Mouse (Mus musculus) limb, embryonic 13.5 days (tissue): ENCODE measurements around the gene Clcn7. TPM values are rescaled to one million over a fixed set of nuclear protein-coding genes. Genes with fewer than 3 reads are reported as not detected.

Experiments
- ATAC-seq: fragments of 200-750 bp; cut with Nextera tagmentation; 2 replicates; pipeline ENCODE4 v1.8.0; 2017; ENCODE audit warnings: low read depth, moderate number of reproducible peaks, moderate TSS enrichment; ENCODE audit not compliant: low FRiP score
- H3K27ac ChIP-seq: fragments of 300-500 bp; sonication (generic); 2 replicates; pipeline ENCODE4 v1.5.1; 2015; ENCODE audit warnings: inconsistent platforms, mild to moderate bottlenecking, moderate library complexity
- H3K27me3 ChIP-seq: fragments of 300-500 bp; sonication (generic); 2 replicates; pipeline ENCODE4 v1.6.1; 2015; ENCODE audit warnings: mild to moderate bottlenecking, inconsistent platforms
- H3K36me3 ChIP-seq: fragments of 300-500 bp; sonication (generic); 2 replicates; pipeline ENCODE4 v1.6.1; 2015; ENCODE audit warnings: inconsistent platforms, mild to moderate bottlenecking, moderate library complexity
- H3K4me1 ChIP-seq: fragments of 300-500 bp; sonication (generic); 2 replicates; pipeline ENCODE4 v1.6.1; 2015; ENCODE audit warnings: inconsistent platforms
- H3K4me2 ChIP-seq: fragments of 300-500 bp; sonication (generic); replicated peaks from 2 replicates; pipeline ENCODE4 v1.6.1; 2015; ENCODE audit warnings: inconsistent platforms, mild to moderate bottlenecking, moderate library complexity
- H3K4me3 ChIP-seq: fragments of 300-500 bp; sonication (generic); 2 replicates; pipeline ENCODE4 v1.5.1; 2015; ENCODE audit warnings: moderate library complexity, mild to moderate bottlenecking, inconsistent platforms
- H3K9ac ChIP-seq: fragments of 300-500 bp; sonication (generic); 2 replicates; pipeline ENCODE4 v1.6.1; 2015; ENCODE audit warnings: mild to moderate bottlenecking, inconsistent platforms
- H3K9me3 ChIP-seq: fragments of 300-500 bp; sonication (generic); 2 replicates; pipeline ENCODE4 v1.6.1; 2016; ENCODE audit warnings: inconsistent platforms
- WGBS: fragments of 180-500 bp; shearing (Covaris S2); methylation state at CpG from one replicate; pipeline ENCODE4 v1.1.7; 2015; 5-methylcytosine and 5-hydroxymethylcytosine counted together
- polyA plus RNA-seq: library from polyadenylated mRNA; unstranded; fragments of >200 nt; fragmentation: Nextera tagmentation; extraction: Ambion mirVana; gene quantifications from 2 replicates; pipeline ENCODE4 v1.2.1, GENCODE M21; 2015

The Clcn7 gene
- polyA plus RNA-seq, 1 experiment from 2014 or later, result 27.2 TPM

DNA sequence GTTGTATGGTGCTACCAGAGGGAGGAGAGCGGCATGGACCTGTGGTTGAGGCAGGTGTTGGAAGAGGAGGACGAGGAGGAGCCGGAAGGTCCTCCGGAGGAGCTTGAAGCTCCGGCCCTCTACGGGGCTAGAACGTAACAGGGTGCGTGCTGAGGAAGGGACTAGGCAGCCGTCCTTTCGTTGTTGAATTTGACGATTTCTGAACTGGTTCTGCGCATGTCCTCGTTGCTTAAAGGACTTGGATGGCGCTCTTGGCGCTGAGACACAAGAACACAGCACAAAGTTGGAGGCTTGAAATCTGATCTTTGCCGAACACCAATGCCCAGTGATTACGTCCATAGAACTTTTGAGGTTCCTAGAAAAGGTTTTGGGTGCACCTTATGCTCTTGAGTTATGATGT, 51.8 kb downstream of the Clcn7 start:
- ATAC-seq, result no peak
- Histone ChIP-seq H3K4me1 (peaks cover 35% of the 10 kb centered on the region), H3K27me3 (peaks cover 7% of the 10 kb centered on the region; the same call in 1 of the 2 replicates), H3K4me2 (peak overlapping the region; percentile 100), H3K9ac (peak overlapping the region; percentile 88), H3K27ac (0 out of 2 replicates have a peak overlapping the region, but pooled peaks have one; percentile 28), H3K36me3 (peaks cover 7% of the 10 kb centered on the region; the same call in 1 of the 2 replicates), H3K9me3 (no peaks in the 10 kb centered on the region), H3K4me3 (peak overlapping the region; percentile 98)
- WGBS, result 8% methylated on average over 17 of the region's 17 CpGs

DNA sequence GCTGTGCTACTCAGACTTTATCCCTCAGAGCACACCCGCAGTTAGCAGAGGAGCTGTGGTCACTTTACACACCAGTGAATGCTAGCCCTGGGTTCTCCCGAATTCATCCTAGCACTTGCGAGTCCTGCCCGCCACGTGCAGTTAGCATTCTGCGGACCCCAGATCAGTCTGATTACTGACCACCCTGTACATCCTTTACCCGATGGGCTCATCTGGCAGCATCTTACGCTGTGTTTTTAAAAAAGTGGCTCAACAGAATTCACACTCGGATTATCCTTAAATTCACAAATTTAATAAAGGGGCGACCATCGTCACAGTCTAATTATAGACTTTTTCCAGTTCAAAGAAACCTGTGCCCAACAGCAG, 54.6 kb downstream of the Clcn7 start:
- peak overlapping the region; percentile 93 for H3K9ac ChIP-seq
- 8% methylated on average over 11 of the region's 11 CpGs for WGBS
- H3K4me1 ChIP-seq, result peaks cover 38% of the 10 kb centered on the region
- no peaks in the 10 kb centered on the region for H3K27me3 ChIP-seq
- peaks cover 28% of the 10 kb centered on the region for H3K36me3 ChIP-seq
- no peaks in the 10 kb centered on the region for H3K9me3 ChIP-seq
- H3K4me3 ChIP-seq, result peak overlapping the region; percentile 98
- H3K27ac ChIP-seq, result peak overlapping the region; percentile 72
- H3K4me2 ChIP-seq, result peak overlapping the region; percentile 93
- ATAC-seq, result no peak

DNA sequence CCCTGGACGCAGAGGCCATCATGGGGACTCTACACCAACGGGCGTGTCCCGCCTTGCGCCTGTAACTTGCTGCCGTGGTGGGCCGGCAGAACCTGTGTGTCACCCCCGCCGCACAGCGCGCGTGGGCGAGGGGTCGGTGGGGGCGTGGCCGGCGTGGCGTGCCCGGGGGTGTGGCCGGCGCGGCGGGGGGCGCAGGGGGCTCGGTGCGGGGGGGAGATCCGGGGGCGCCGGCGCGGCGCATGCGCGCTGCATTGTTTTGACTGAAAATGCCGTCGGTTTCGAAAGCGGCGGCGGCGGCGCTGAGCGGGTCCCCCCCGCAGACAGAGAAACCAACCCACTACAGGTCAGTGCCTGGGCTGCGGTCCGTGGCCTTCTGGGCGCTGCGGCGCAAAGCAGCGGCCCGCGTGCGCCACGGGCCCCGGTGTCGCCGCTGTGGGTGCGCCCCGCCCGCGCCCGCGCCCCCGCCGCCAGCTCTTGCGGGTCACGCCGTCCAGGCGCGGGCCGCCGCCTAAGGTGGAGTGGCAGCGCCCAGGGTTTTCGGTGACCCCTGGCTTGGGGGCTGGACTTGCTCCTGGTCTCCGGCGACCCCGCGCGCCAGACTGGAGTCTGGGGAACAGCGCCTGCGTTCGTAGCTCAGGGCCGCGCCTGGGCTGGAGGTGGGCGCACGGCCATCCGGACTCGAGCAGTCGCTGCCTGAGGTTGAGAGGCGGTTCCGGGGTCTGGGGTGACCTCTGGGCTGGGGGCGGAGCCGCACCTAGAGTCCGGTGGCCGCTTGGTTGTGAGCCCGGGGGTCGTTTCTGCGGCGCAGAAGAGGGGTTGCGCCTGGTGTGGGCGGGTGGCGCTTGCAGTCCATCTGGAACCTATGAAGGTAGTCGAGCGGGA, 55.2 kb downstream of the Clcn7 start, which contains the start of gene Unkl:
Gene Unkl (plus strand): TSS at position 248 of the 882 bp plus-strand sequence.
- Histone ChIP-seq H3K9me3 (no peaks in the 10 kb centered on the region), H3K9ac (peak within 1 kb of the TSS; percentile 93), H3K4me1 (peaks cover 35% of the 10 kb centered on the region), H3K27me3 (no peaks in the 10 kb centered on the region), H3K4me2 (peak within 1 kb of the TSS; percentile 93), H3K36me3 (peaks cover 35% of the 10 kb centered on the region), H3K4me3 (peak within 1 kb of the TSS; percentile 98), H3K27ac (peak within 1 kb of the TSS; percentile 72)
- WGBS, result under 1% methylated on average over 102 of the region's 104 CpGs
- ATAC-seq, result peak; percentile 54

DNA sequence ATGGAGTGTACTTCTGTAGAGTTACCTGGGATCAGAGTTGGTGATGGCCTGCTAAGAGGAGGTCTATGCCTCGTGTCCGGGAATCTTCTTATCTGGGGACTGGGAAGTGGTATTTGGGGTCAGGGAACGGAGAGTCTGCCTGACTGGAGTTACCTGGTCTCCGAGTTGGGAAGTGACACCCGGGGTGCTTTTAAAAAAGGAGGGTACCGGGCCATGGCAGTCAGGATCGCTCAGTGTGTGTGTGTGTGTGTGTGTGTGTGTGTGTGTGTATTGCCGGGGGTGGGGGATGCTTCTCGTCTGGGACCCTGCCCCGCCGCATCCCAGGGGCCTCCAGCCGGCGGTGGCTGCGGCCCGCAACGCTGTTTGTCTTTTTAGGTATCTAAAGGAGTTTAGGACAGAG, 55.9 kb downstream of the Clcn7 start:
- ATAC-seq, result no peak
- peaks cover 30% of the 10 kb centered on the region for H3K4me1 ChIP-seq
- H3K4me2 ChIP-seq, result peak overlapping the region; percentile 93
- WGBS, result 5% methylated on average over 15 of the region's 16 CpGs
- no peaks in the 10 kb centered on the region for H3K9me3 ChIP-seq
- H3K9ac ChIP-seq, result peak overlapping the region; percentile 93
- H3K36me3 ChIP-seq, result peaks cover 42% of the 10 kb centered on the region
- H3K27ac ChIP-seq, result no peak overlapping the region
- H3K4me3 ChIP-seq, result peak overlapping the region; percentile 98
- no peaks in the 10 kb centered on the region for H3K27me3 ChIP-seq

DNA sequence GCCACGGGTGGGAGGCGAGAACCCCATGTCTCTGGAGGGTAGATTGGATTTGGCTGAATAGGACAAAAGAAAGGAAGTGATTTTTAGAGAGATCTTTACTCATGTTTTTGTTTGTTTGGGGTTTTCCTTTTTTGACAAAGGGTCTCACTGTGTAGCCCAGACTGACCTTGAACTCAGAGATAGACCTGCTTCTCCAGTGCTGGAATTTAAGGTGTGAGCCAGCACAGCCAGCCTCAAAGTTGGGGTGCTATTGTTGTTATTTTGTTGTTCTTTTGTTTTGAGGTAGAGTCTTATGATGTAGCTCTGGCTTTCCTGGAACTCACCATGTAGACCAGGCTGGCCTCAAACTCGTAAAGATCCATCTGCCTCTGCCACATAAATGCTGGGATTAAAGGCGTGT, 69.2 kb downstream of the Clcn7 start:
- Histone ChIP-seq H3K27ac (no peak overlapping the region), H3K4me1 (no peaks in the 10 kb centered on the region), H3K9me3 (no peaks in the 10 kb centered on the region), H3K27me3 (no peaks in the 10 kb centered on the region), H3K9ac (no peak overlapping the region), H3K4me3 (no peak overlapping the region), H3K36me3 (peaks cover 85% of the 10 kb centered on the region), H3K4me2 (no peak overlapping the region)
- no peak for ATAC-seq
- WGBS, result 94% methylated on average over 4 of the region's 4 CpGs

DNA sequence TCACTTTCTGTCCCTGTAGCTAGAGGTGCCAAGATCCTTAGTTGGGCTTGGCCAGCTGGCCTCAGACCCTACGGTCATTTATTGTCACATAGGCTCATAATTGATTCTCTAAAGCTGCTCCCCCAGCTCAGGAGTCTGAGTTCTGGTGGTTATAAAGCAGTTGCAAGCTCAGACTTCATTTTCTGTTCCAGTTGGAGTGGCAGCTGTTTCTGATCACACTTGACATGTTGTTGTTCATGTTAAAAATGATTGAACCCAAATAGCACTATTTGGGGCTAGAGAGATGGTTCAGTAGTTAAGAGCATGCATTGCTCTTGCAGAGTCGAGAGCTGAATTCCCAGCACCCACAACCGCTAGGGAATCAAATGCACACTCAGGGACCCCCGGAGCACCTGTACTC, 76.8 kb downstream of the Clcn7 start:
- no peaks in the 10 kb centered on the region for H3K9me3 ChIP-seq
- ATAC-seq, result no peak
- peaks cover 97% of the 10 kb centered on the region for H3K36me3 ChIP-seq
- 92% methylated on average over 4 of the region's 4 CpGs for WGBS
- H3K4me1 ChIP-seq, result no peaks in the 10 kb centered on the region
- H3K9ac ChIP-seq, result no peak overlapping the region
- H3K4me2 ChIP-seq, result no peak overlapping the region
- no peak overlapping the region for H3K27ac ChIP-seq
- H3K27me3 ChIP-seq, result no peaks in the 10 kb centered on the region
- no peak overlapping the region for H3K4me3 ChIP-seq

DNA sequence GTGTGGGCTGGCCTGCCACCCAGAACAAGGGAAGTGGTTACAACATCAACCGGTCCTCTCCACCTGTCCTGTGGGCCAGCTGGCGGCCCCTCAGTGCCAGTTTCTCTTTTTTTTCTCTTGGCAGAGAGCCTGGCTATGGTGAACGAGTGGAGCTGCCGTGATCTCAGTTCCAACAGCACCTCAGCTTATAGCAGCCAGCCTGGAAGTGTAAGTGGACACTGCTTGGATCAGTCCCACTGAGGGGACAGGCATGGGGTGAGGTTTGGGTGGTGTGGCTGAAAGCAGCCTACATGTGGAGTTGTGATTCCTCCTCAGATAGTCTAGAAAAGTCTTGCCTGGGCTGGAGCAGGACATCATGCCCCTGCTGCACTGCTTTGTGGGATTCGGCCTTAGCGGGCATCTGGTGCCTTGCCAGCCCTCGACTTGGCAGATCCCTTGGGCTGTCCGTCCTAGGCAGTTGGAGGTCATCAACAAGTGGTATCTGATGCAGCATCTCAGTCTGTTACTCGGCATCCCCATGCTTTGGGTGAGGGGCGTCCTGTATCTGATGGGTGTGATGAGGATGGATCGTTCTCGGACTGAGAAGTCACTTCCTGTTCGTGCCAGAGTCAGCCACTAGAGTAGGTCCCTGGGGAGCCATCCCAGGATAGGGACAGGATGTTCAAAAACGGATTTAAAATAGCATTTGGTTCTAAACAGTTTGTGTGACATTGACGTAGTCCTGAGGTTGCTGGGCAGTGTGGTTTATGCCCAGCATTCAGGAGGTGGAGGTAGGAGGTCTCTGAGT, 77.7 kb downstream of the Clcn7 start:
- Histone ChIP-seq H3K9ac (no peak overlapping the region), H3K36me3 (peaks cover 97% of the 10 kb centered on the region), H3K4me3 (no peak overlapping the region), H3K27me3 (no peaks in the 10 kb centered on the region), H3K4me2 (no peak overlapping the region), H3K4me1 (no peaks in the 10 kb centered on the region), H3K27ac (no peak overlapping the region), H3K9me3 (no peaks in the 10 kb centered on the region)
- 84% methylated on average over 15 of the region's 15 CpGs for WGBS
- no peak for ATAC-seq

DNA sequence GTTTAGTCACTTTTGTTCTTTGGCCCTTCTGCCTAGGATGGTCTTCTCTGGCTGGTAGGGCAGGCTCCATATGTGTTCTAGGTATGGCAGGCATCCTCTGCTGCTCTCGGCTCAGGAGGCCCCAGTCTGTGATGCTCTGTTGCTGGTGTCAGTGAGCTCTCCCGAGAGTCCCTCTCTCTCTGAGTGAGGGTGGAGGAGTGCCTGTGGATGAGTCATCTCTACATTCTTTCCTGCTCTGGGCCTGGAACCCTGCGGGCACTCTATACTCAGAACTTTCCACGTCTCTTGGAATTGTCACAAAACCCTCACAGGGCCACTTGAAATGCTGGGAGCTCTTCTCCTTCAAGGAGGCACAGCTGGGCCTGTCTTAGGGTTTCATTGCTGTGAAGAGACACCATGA, 78.5 kb downstream of the Clcn7 start:
- Histone ChIP-seq H3K36me3 (peaks cover 96% of the 10 kb centered on the region), H3K4me1 (no peaks in the 10 kb centered on the region), H3K9me3 (no peaks in the 10 kb centered on the region), H3K9ac (no peak overlapping the region), H3K27ac (no peak overlapping the region), H3K27me3 (no peaks in the 10 kb centered on the region), H3K4me2 (no peak overlapping the region), H3K4me3 (no peak overlapping the region)
- 89% methylated on average over 4 of the region's 4 CpGs for WGBS
- no peak for ATAC-seq

Other genes with a start within 250 kb of the Clcn7 start
- gene Nubp2, start 247.0 kb upstream of the Clcn7 start, polyA plus RNA-seq, result 49.6 and 49.8 TPM in 2 replicates
- gene Spsb3, start 246.7 kb upstream of the Clcn7 start, polyA plus RNA-seq, result 38.5 and 40.0 TPM in 2 replicates
- 33.9 and 35.6 TPM in 2 replicates for gene Eme2, start 238.3 kb upstream of the Clcn7 start, polyA plus RNA-seq
- gene Mrps34, start 238.3 kb upstream of the Clcn7 start, polyA plus RNA-seq, result 80.4 and 83.3 TPM in 2 replicates
- gene Nme3, start 236.9 kb upstream of the Clcn7 start, polyA plus RNA-seq, result 35.5 and 38.2 TPM in 2 replicates
- 42.7 and 45.2 TPM in 2 replicates for gene Mapk8ip3, start 196.4 kb upstream of the Clcn7 start, polyA plus RNA-seq
- gene Jpt2, start 172.7 kb upstream of the Clcn7 start, polyA plus RNA-seq, result 224 and 236 TPM in 2 replicates
- 7.4 and 8.4 TPM in 2 replicates for gene Cramp1l, start 117.6 kb upstream of the Clcn7 start, polyA plus RNA-seq
- gene Ift140, start 117.3 kb upstream of the Clcn7 start, polyA plus RNA-seq, result 18.7 and 22.5 TPM in 2 replicates
- 14.1 and 15.4 TPM in 2 replicates for gene Tmem204, start 49.8 kb upstream of the Clcn7 start, polyA plus RNA-seq
- gene Telo2, start 17.4 kb upstream of the Clcn7 start, polyA plus RNA-seq, result 47.6 and 54.3 TPM in 2 replicates
- 1.3 and 1.7 TPM in 2 replicates for gene Ptx4, start 12.6 kb upstream of the Clcn7 start, polyA plus RNA-seq
- gene Ccdc154, start 29.1 kb downstream of the Clcn7 start, polyA plus RNA-seq, result not detected in 2 replicates
- gene Gm38655, start 42.1 kb downstream of the Clcn7 start, polyA plus RNA-seq, result not detected in 2 replicates
- gene BC003965, start 51.2 kb downstream of the Clcn7 start, polyA plus RNA-seq, result 34.2 and 34.5 TPM in 2 replicates
- gene Unkl, start 55.0 kb downstream of the Clcn7 start, polyA plus RNA-seq, result 9.7 and 11.4 TPM in 2 replicates
- gene Gnptg, start 106.7 kb downstream of the Clcn7 start, polyA plus RNA-seq, result 34.9 and 35.5 TPM in 2 replicates
- gene Tsr3, start 106.8 kb downstream of the Clcn7 start, polyA plus RNA-seq, result 57.0 and 59.4 TPM in 2 replicates
- gene Baiap3, start 123.0 kb downstream of the Clcn7 start, polyA plus RNA-seq, result 1.1 and 1.7 TPM in 2 replicates
- gene Ube2i, start 141.2 kb downstream of the Clcn7 start, polyA plus RNA-seq, result 679 and 685 TPM in 2 replicates
- 0.70 and 0.78 TPM in 2 replicates for gene Prss34, start 165.0 kb downstream of the Clcn7 start, polyA plus RNA-seq
- gene Prss28, start 175.3 kb downstream of the Clcn7 start, polyA plus RNA-seq, result not detected in 2 replicates
- not detected in 2 replicates for gene Prss29, start 185.3 kb downstream of the Clcn7 start, polyA plus RNA-seq
- gene Tpsab1, start 212.2 kb downstream of the Clcn7 start, polyA plus RNA-seq, result 0.08 and 0.09 TPM in 2 replicates
- gene Tpsb2, start 232.9 kb downstream of the Clcn7 start, polyA plus RNA-seq, result 1.1 and 2.1 TPM in 2 replicates
- 1.8 and 3.3 TPM in 2 replicates for gene Tpsg1, start 235.9 kb downstream of the Clcn7 start, polyA plus RNA-seq